Mouse (Mus musculus) embryonic facial prominence, embryonic 15.5 days (tissue): Measurements from ENCODE around the gene Rnls. TPM values are rescaled to one million over a fixed set of nuclear protein-coding genes. Genes with fewer than 3 reads are reported as not detected.
"Not testable (repeated sequence)": the region's sequence is repeated elsewhere in the genome, so short reads cannot be mapped to it uniquely, and the experiment has no call there.

ENCODE experiments used
- ATAC-seq: fragments of 200-750 bp; cut with Nextera tagmentation; 2 replicates; pipeline ENCODE4 v1.8.0; 2017; ENCODE audit warnings: low read depth, moderate TSS enrichment; ENCODE audit not compliant: insufficient number of reproducible peaks, low FRiP score, low TSS enrichment
- H3K27ac ChIP-seq: fragments of 300-500 bp; sonication (generic); replicated peaks from 2 replicates; pipeline ENCODE4 v1.5.1; 2015; ENCODE audit warnings: mild to moderate bottlenecking, inconsistent platforms
- H3K27me3 ChIP-seq: fragments of 300-500 bp; sonication (generic); 2 replicates; pipeline ENCODE4 v1.6.1; 2015; ENCODE audit warnings: inconsistent platforms
- H3K36me3 ChIP-seq: fragments of 300-500 bp; sonication (generic); 2 replicates; pipeline ENCODE4 v1.6.1; 2015; ENCODE audit warnings: mild to moderate bottlenecking, inconsistent platforms
- H3K4me1 ChIP-seq: fragments of 300-500 bp; sonication (generic); 2 replicates; pipeline ENCODE4 v1.6.1; 2015; ENCODE audit warnings: inconsistent platforms
- H3K4me2 ChIP-seq: fragments of 300-500 bp; sonication (generic); replicated peaks from 2 replicates; pipeline ENCODE4 v1.6.1; 2015; ENCODE audit warnings: mild to moderate bottlenecking, inconsistent platforms
- H3K4me3 ChIP-seq: fragments of 300-500 bp; sonication (generic); replicated peaks from 2 replicates; pipeline ENCODE4 v1.5.1; 2015; ENCODE audit warnings: mild to moderate bottlenecking, inconsistent platforms
- H3K9ac ChIP-seq: fragments of 300-500 bp; sonication (generic); 2 replicates; pipeline ENCODE4 v1.6.1; 2015; ENCODE audit warnings: inconsistent platforms
- H3K9me3 ChIP-seq: fragments of 300-500 bp; sonication (generic); replicated peaks from 2 replicates; pipeline ENCODE4 v1.6.1; 2016; ENCODE audit warnings: inconsistent platforms
- WGBS: fragments of 180-500 bp; shearing (Covaris S2); methylation state at CpG from one replicate; pipeline ENCODE4 v1.1.7; 2015; 5-methylcytosine and 5-hydroxymethylcytosine counted together
- polyA plus RNA-seq: library from polyadenylated mRNA; unstranded; fragments of >200 nt; fragmentation: Nextera tagmentation; extraction: Ambion mirVana; gene quantifications from 2 replicates; pipeline ENCODE4 v1.2.1, GENCODE M21; 2015

The Rnls gene
- 8.2 and 8.8 TPM in 2 replicates for polyA plus RNA-seq

GRCm38 (mm10) chr19:33391651-33392382 is at the start of gene Rnls:
Rnls (minus strand) TSS chr19:33392295.
- no peaks in the 10 kb centered on the region for H3K36me3 ChIP-seq
- H3K27me3 ChIP-seq, result no peaks in the 10 kb centered on the region
- peak within 1 kb of the TSS; percentile 79 for H3K4me2 ChIP-seq
- no peaks in the 10 kb centered on the region for H3K4me1 ChIP-seq
- peak within 1 kb of the TSS; percentile 66 for H3K4me3 ChIP-seq
- peak within 1 kb of the TSS; percentile 87 for H3K27ac ChIP-seq
- peak; percentile 96 for ATAC-seq
- WGBS, result 2% methylated on average over 48 of the region's 48 CpGs
- no peaks in the 10 kb centered on the region for H3K9me3 ChIP-seq
- peak within 1 kb of the TSS; percentile 81 for H3K9ac ChIP-seq

- H3K9ac ChIP-seq, result no peak overlapping the region
- no peak overlapping the region for H3K4me3 ChIP-seq
- 36% methylated on average over 2 of the region's 2 CpGs for WGBS
- H3K36me3 ChIP-seq, result no peaks in the 10 kb centered on the region
- H3K9me3 ChIP-seq, result no peaks in the 10 kb centered on the region
- H3K4me2 ChIP-seq, result no peak overlapping the region
- no peaks in the 10 kb centered on the region for H3K27me3 ChIP-seq
- no peaks in the 10 kb centered on the region for H3K4me1 ChIP-seq
- no peak for ATAC-seq
- no peak overlapping the region for H3K27ac ChIP-seq
Measured at GRCm38 (mm10) chr19:33429457-33429856, 37.4 kb upstream of the Rnls start.

GRCm38 (mm10) chr19:33419368-33419767 is 27.3 kb upstream of the Rnls start:
- not testable (repeated sequence) for H3K36me3 ChIP-seq, ATAC-seq, H3K4me3 ChIP-seq, H3K9ac ChIP-seq, H3K4me2 ChIP-seq, H3K9me3 ChIP-seq, H3K4me1 ChIP-seq, H3K27me3 ChIP-seq, H3K27ac ChIP-seq
- WGBS, result 83% methylated on average over 9 of the region's 9 CpGs

- H3K4me1 ChIP-seq, result no peaks in the 10 kb centered on the region
- no peaks in the 10 kb centered on the region for H3K27me3 ChIP-seq
- no peak overlapping the region for H3K4me3 ChIP-seq
- ATAC-seq, result no peak
- H3K9ac ChIP-seq, result no peak overlapping the region
- no peaks in the 10 kb centered on the region for H3K9me3 ChIP-seq
- WGBS, result 74% methylated on average over 2 of the region's 2 CpGs
- no peaks in the 10 kb centered on the region for H3K36me3 ChIP-seq
- H3K27ac ChIP-seq, result no peak overlapping the region
- H3K4me2 ChIP-seq, result no peak overlapping the region
Measured at GRCm38 (mm10) chr19:33380825-33381224, 11.3 kb downstream of the Rnls start.

GRCm38 (mm10) chr19:33380386-33380785 is 11.7 kb downstream of the Rnls start:
- Histone ChIP-seq H3K27me3 (no peaks in the 10 kb centered on the region), H3K27ac (no peak overlapping the region), H3K36me3 (no peaks in the 10 kb centered on the region), H3K4me3 (no peak overlapping the region), H3K4me2 (no peak overlapping the region), H3K4me1 (no peaks in the 10 kb centered on the region), H3K9me3 (no peaks in the 10 kb centered on the region), H3K9ac (no peak overlapping the region)
- no peak for ATAC-seq
- WGBS, result 4% methylated on average over 3 of the region's 3 CpGs

- H3K4me2 ChIP-seq, result no peak overlapping the region
- no peaks in the 10 kb centered on the region for H3K27me3 ChIP-seq
- no peak overlapping the region for H3K27ac ChIP-seq
- no peaks in the 10 kb centered on the region for H3K36me3 ChIP-seq
- H3K4me3 ChIP-seq, result no peak overlapping the region
- no peak for ATAC-seq
- H3K9me3 ChIP-seq, result no peaks in the 10 kb centered on the region
- H3K9ac ChIP-seq, result no peak overlapping the region
- no peaks in the 10 kb centered on the region for H3K4me1 ChIP-seq
- 73% methylated on average over 2 of the region's 2 CpGs for WGBS
Measured at GRCm38 (mm10) chr19:33368808-33369207, 23.3 kb downstream of the Rnls start.

GRCm38 (mm10) chr19:33366661-33367060 is 25.4 kb downstream of the Rnls start:
- no peaks in the 10 kb centered on the region for H3K4me1 ChIP-seq
- H3K4me2 ChIP-seq, result no peak overlapping the region
- WGBS, result 4% methylated on average over 3 of the region's 3 CpGs
- no peaks in the 10 kb centered on the region for H3K9me3 ChIP-seq
- H3K4me3 ChIP-seq, result no peak overlapping the region
- no peak overlapping the region for H3K27ac ChIP-seq
- no peaks in the 10 kb centered on the region for H3K27me3 ChIP-seq
- H3K36me3 ChIP-seq, result no peaks in the 10 kb centered on the region
- no peak overlapping the region for H3K9ac ChIP-seq
- 0 out of 2 replicates have a peak, but pooled peaks have one; percentile 67 for ATAC-seq

GRCm38 (mm10) chr19:33357019-33357418 is 35.1 kb downstream of the Rnls start:
- H3K4me1 ChIP-seq, result no peaks in the 10 kb centered on the region
- no peak overlapping the region for H3K27ac ChIP-seq
- no peak overlapping the region for H3K4me2 ChIP-seq
- ATAC-seq, result no peak
- H3K36me3 ChIP-seq, result no peaks in the 10 kb centered on the region
- WGBS, result 36% methylated on average over 3 of the region's 3 CpGs
- H3K9ac ChIP-seq, result no peak overlapping the region
- H3K27me3 ChIP-seq, result no peaks in the 10 kb centered on the region
- no peaks in the 10 kb centered on the region for H3K9me3 ChIP-seq
- H3K4me3 ChIP-seq, result no peak overlapping the region

GRCm38 (mm10) chr19:33340119-33340518 is 52.0 kb downstream of the Rnls start:
- 93% methylated on average over 1 of the region's 1 CpGs for WGBS
- ATAC-seq, result no peak
- H3K27me3 ChIP-seq, result no peaks in the 10 kb centered on the region
- H3K4me3 ChIP-seq, result no peak overlapping the region
- H3K27ac ChIP-seq, result no peak overlapping the region
- no peak overlapping the region for H3K9ac ChIP-seq
- no peaks in the 10 kb centered on the region for H3K9me3 ChIP-seq
- no peak overlapping the region for H3K4me2 ChIP-seq
- no peaks in the 10 kb centered on the region for H3K36me3 ChIP-seq
- H3K4me1 ChIP-seq, result no peaks in the 10 kb centered on the region

- no peaks in the 10 kb centered on the region for H3K36me3 ChIP-seq
- H3K27ac ChIP-seq, result no peak overlapping the region
- no peak overlapping the region for H3K9ac ChIP-seq
- no peak overlapping the region for H3K4me3 ChIP-seq
- ATAC-seq, result no peak
- H3K27me3 ChIP-seq, result no peaks in the 10 kb centered on the region
- no peak overlapping the region for H3K4me2 ChIP-seq
- no peaks in the 10 kb centered on the region for H3K4me1 ChIP-seq
- 48% methylated on average over 4 of the region's 4 CpGs for WGBS
- no peaks in the 10 kb centered on the region for H3K9me3 ChIP-seq
Measured at GRCm38 (mm10) chr19:33326706-33327641, 65.1 kb downstream of the Rnls start.

GRCm38 (mm10) chr19:33318785-33319184 is 73.3 kb downstream of the Rnls start:
- Histone ChIP-seq H3K36me3 (no peaks in the 10 kb centered on the region), H3K4me3 (no peak overlapping the region), H3K4me1 (no peaks in the 10 kb centered on the region), H3K27me3 (no peaks in the 10 kb centered on the region), H3K9ac (no peak overlapping the region), H3K4me2 (no peak overlapping the region), H3K27ac (no peak overlapping the region), H3K9me3 (no peaks in the 10 kb centered on the region)
- no peak for ATAC-seq
- WGBS, result 59% methylated on average over 1 of the region's 1 CpGs
